Mouse (Mus musculus): ENCODE measurements around the gene Depdc7. TPM values are rescaled to one million over a fixed set of nuclear protein-coding genes. Genes with fewer than 3 reads are reported as not detected.

Gene Depdc7
- polyA plus RNA-seq, 1 experiment from 2014 or later = 8.1 TPM

- H3K4me3 ChIP-seq (ENCODE audit: low read depth, low read length) = no peak overlapping the region
- no peak for ATAC-seq (ENCODE audit: low read depth)
- no peak overlapping the region for H3K27ac ChIP-seq (replicated peaks; ENCODE audit: low read depth, low read length)
- DNase-seq (ENCODE audit: low spot score) = peak; percentile 24
- H3K27me3 ChIP-seq (replicated peaks; ENCODE audit: control insufficient read depth, insufficient read depth, low read length) = no peaks in the 10 kb centered on the region
- H3K4me2 ChIP-seq (ENCODE audit: low read depth, low read length) = no peak overlapping the region
- H3K4me1 ChIP-seq (ENCODE audit: control insufficient read depth, insufficient read depth, low read length) = no peaks in the 10 kb centered on the region
- H3K9ac ChIP-seq (ENCODE audit: low read depth, low read length) = no peak overlapping the region
- no peaks in the 10 kb centered on the region for H3K36me3 ChIP-seq (ENCODE audit: control insufficient read depth, insufficient read depth, low read length)
- WGBS = 69% methylated on average over 9 of the region's 9 CpGs
- no peaks in the 10 kb centered on the region for H3K9me3 ChIP-seq (ENCODE audit: control insufficient read depth, low read length)
Observed at GRCm38 (mm10) chr2:104732033-104732444, 10.6 kb downstream of the Depdc7 start.

- Histone ChIP-seq H3K9me3 (ENCODE audit: control insufficient read depth, low read length) (no peaks in the 10 kb centered on the region), H3K36me3 (ENCODE audit: control insufficient read depth, insufficient read depth, low read length) (no peaks in the 10 kb centered on the region), H3K4me3 (ENCODE audit: low read depth, low read length) (no peak overlapping the region), H3K4me1 (ENCODE audit: control insufficient read depth, insufficient read depth, low read length) (no peaks in the 10 kb centered on the region), H3K27ac (replicated peaks; ENCODE audit: low read depth, low read length) (no peak overlapping the region), H3K9ac (ENCODE audit: low read depth, low read length) (no peak overlapping the region), H3K4me2 (ENCODE audit: low read depth, low read length) (no peak overlapping the region), H3K27me3 (replicated peaks; ENCODE audit: control insufficient read depth, insufficient read depth, low read length) (no peaks in the 10 kb centered on the region)
- DNase-seq (ENCODE audit: low spot score) (no peak), ATAC-seq (ENCODE audit: low read depth) (no peak)
- WGBS = 55% methylated on average over 1 of the region's 1 CpGs
Observed at GRCm38 (mm10) chr2:104727369-104727768, 15.3 kb downstream of the Depdc7 start.

- ATAC-seq (ENCODE audit: low read depth) (no peak), DNase-seq (ENCODE audit: low spot score) (no peak)
- H3K9ac ChIP-seq (ENCODE audit: low read depth, low read length) = no peak overlapping the region
- H3K4me3 ChIP-seq (ENCODE audit: low read depth, low read length) = no peak overlapping the region
- WGBS = 86% methylated on average over 3 of the region's 3 CpGs
- H3K4me1 ChIP-seq (ENCODE audit: control insufficient read depth, insufficient read depth, low read length) = no peaks in the 10 kb centered on the region
- no peaks in the 10 kb centered on the region for H3K36me3 ChIP-seq (ENCODE audit: control insufficient read depth, insufficient read depth, low read length)
- no peaks in the 10 kb centered on the region for H3K27me3 ChIP-seq (replicated peaks; ENCODE audit: control insufficient read depth, insufficient read depth, low read length)
- H3K27ac ChIP-seq (replicated peaks; ENCODE audit: low read depth, low read length) = no peak overlapping the region
- no peak overlapping the region for H3K4me2 ChIP-seq (ENCODE audit: low read depth, low read length)
- H3K9me3 ChIP-seq (ENCODE audit: control insufficient read depth, low read length) = no peaks in the 10 kb centered on the region
Observed at GRCm38 (mm10) chr2:104722021-104722420, 20.7 kb downstream of the Depdc7 start.

- Histone ChIP-seq H3K4me1 (ENCODE audit: control insufficient read depth, insufficient read depth, low read length) (no peaks in the 10 kb centered on the region), H3K4me2 (ENCODE audit: low read depth, low read length) (no peak overlapping the region), H3K27ac (replicated peaks; ENCODE audit: low read depth, low read length) (no peak overlapping the region), H3K36me3 (ENCODE audit: control insufficient read depth, insufficient read depth, low read length) (no peaks in the 10 kb centered on the region), H3K27me3 (replicated peaks; ENCODE audit: control insufficient read depth, insufficient read depth, low read length) (no peaks in the 10 kb centered on the region), H3K9ac (ENCODE audit: low read depth, low read length) (no peak overlapping the region), H3K9me3 (ENCODE audit: control insufficient read depth, low read length) (no peaks in the 10 kb centered on the region), H3K4me3 (ENCODE audit: low read depth, low read length) (no peak overlapping the region)
- ATAC-seq (ENCODE audit: low read depth) = no peak
- 83% methylated on average over 4 of the region's 4 CpGs for WGBS
- DNase-seq (ENCODE audit: low spot score) = no peak
Observed at GRCm38 (mm10) chr2:104717827-104718226, 24.9 kb downstream of the Depdc7 start.

- DNase-seq (ENCODE audit: low spot score) = no peak
- 79% methylated on average over 2 of the region's 2 CpGs for WGBS
- no peak for ATAC-seq (ENCODE audit: low read depth)
- no peaks in the 10 kb centered on the region for H3K4me1 ChIP-seq (ENCODE audit: control insufficient read depth, insufficient read depth, low read length)
- H3K27ac ChIP-seq (replicated peaks; ENCODE audit: low read depth, low read length) = no peak overlapping the region
- H3K9me3 ChIP-seq (ENCODE audit: control insufficient read depth, low read length) = no peaks in the 10 kb centered on the region
- no peak overlapping the region for H3K4me3 ChIP-seq (ENCODE audit: low read depth, low read length)
- no peaks in the 10 kb centered on the region for H3K27me3 ChIP-seq (replicated peaks; ENCODE audit: control insufficient read depth, insufficient read depth, low read length)
- no peaks in the 10 kb centered on the region for H3K36me3 ChIP-seq (ENCODE audit: control insufficient read depth, insufficient read depth, low read length)
- no peak overlapping the region for H3K9ac ChIP-seq (ENCODE audit: low read depth, low read length)
- H3K4me2 ChIP-seq (ENCODE audit: low read depth, low read length) = no peak overlapping the region
Observed at GRCm38 (mm10) chr2:104717231-104717735, 25.4 kb downstream of the Depdc7 start.

GRCm38 (mm10) chr2:104716279-104716678, 26.4 kb downstream of the Depdc7 start, which contains the start of gene Pin1rt1:
Gene Pin1rt1 (minus strand): TSS chr2:104716379.
- H3K27me3 ChIP-seq (replicated peaks; ENCODE audit: control insufficient read depth, insufficient read depth, low read length) = no peaks in the 10 kb centered on the region
- H3K9me3 ChIP-seq (ENCODE audit: control insufficient read depth, low read length) = no peaks in the 10 kb centered on the region
- H3K36me3 ChIP-seq (ENCODE audit: control insufficient read depth, insufficient read depth, low read length) = no peaks in the 10 kb centered on the region
- DNase-seq (ENCODE audit: low spot score) = no peak
- no peak within 1 kb of the TSS for H3K4me3 ChIP-seq (ENCODE audit: low read depth, low read length)
- 84% methylated on average over 4 of the region's 4 CpGs for WGBS
- ATAC-seq (ENCODE audit: low read depth) = no peak
- H3K27ac ChIP-seq (replicated peaks; ENCODE audit: low read depth, low read length) = no peak within 1 kb of the TSS
- no peak within 1 kb of the TSS for H3K4me2 ChIP-seq (ENCODE audit: low read depth, low read length)
- H3K9ac ChIP-seq (ENCODE audit: low read depth, low read length) = no peak within 1 kb of the TSS
- no peaks in the 10 kb centered on the region for H3K4me1 ChIP-seq (ENCODE audit: control insufficient read depth, insufficient read depth, low read length)

GRCm38 (mm10) chr2:104714254-104714691, 28.4 kb downstream of the Depdc7 start:
- Histone ChIP-seq H3K4me1 (ENCODE audit: control insufficient read depth, insufficient read depth, low read length) (peaks cover 12% of the 10 kb centered on the region; the same call in 1 of the 2 replicates), H3K9me3 (ENCODE audit: control insufficient read depth, low read length) (no peaks in the 10 kb centered on the region), H3K27ac (replicated peaks; ENCODE audit: low read depth, low read length) (no peak overlapping the region), H3K27me3 (replicated peaks; ENCODE audit: control insufficient read depth, insufficient read depth, low read length) (no peaks in the 10 kb centered on the region), H3K9ac (ENCODE audit: low read depth, low read length) (no peak overlapping the region), H3K36me3 (ENCODE audit: control insufficient read depth, insufficient read depth, low read length) (no peaks in the 10 kb centered on the region), H3K4me2 (ENCODE audit: low read depth, low read length) (no peak overlapping the region), H3K4me3 (ENCODE audit: low read depth, low read length) (no peak overlapping the region)
- no peak for DNase-seq (ENCODE audit: low spot score)
- no peak for ATAC-seq (ENCODE audit: low read depth)
- WGBS = 41% methylated on average over 15 of the region's 15 CpGs

- Histone ChIP-seq H3K4me1 (ENCODE audit: control insufficient read depth, insufficient read depth, low read length) (peaks cover 12% of the 10 kb centered on the region; the same call in 1 of the 2 replicates), H3K27ac (replicated peaks; ENCODE audit: low read depth, low read length) (peak overlapping the region; percentile 91), H3K4me3 (ENCODE audit: low read depth, low read length) (peak overlapping the region; percentile 76), H3K9ac (ENCODE audit: low read depth, low read length) (peak overlapping the region; percentile 85), H3K27me3 (replicated peaks; ENCODE audit: control insufficient read depth, insufficient read depth, low read length) (no peaks in the 10 kb centered on the region), H3K36me3 (ENCODE audit: control insufficient read depth, insufficient read depth, low read length) (no peaks in the 10 kb centered on the region; the same call in 1 of the 2 replicates), H3K9me3 (ENCODE audit: control insufficient read depth, low read length) (no peaks in the 10 kb centered on the region), H3K4me2 (ENCODE audit: low read depth, low read length) (peak overlapping the region; percentile 66)
- WGBS = under 1% methylated on average over 7 of the region's 7 CpGs
- ATAC-seq (ENCODE audit: low read depth) (peak; percentile 3; the same call in 1 of the 2 replicates), DNase-seq (ENCODE audit: low spot score) (no peak)
Observed at GRCm38 (mm10) chr2:104712486-104712809, 30.2 kb downstream of the Depdc7 start.
